19 mouse cellular contexts compared by ENCODE assay signal in genomic region chr11:58969659-58970058, GRCm38 (mm10). TPM values are rescaled to one million over a fixed set of nuclear protein-coding genes. Genes with fewer than 3 reads are reported as not detected.
DNase-seq lines count a peak whose midpoint lies in the region; ATAC-seq and TF ChIP-seq lines count a peak whose summit lies in the region.
"Had no signal": no experiment of that assay in that cellular context is flagged by ENCODE, and none has a peak within 500 bp of the region (broad histone marks: within the 10 kb centered on the region; RNA-seq: fewer than 3 reads in every experiment).

No protein-coding gene starts in this region.

- H3K27me3 ChIP-seq in intestine, postnatal 0 days (replicated peaks; ENCODE audit: control insufficient read depth, insufficient read depth, low read length), result no peaks in the 10 kb centered on the region
- H3K27me3 ChIP-seq in kidney, embryonic 15.5 days, result no peaks in the 10 kb centered on the region
- H3K27me3 ChIP-seq in embryonic facial prominence, embryonic 10.5 days (replicated peaks; ENCODE audit: low read depth, poor library complexity, severe bottlenecking), result no peaks in the 10 kb centered on the region
- H3K27me3 ChIP-seq in limb, embryonic 10.5 days (ENCODE audit: low read depth, poor library complexity, severe bottlenecking), result no peaks in the 10 kb centered on the region
- H3K27me3 ChIP-seq: forebrain, embryonic 13.5 days; limb, embryonic 13.5 days; liver, embryonic 15.5 days; neural tube, embryonic 15.5 days; stomach, embryonic 15.5 days had no signal

- TF ChIP-seq POLR2A in lung, adult 2 months (IDR thresholded peaks at IDR 0.05; ENCODE audit: borderline replicate concordance, extremely low read depth, low read depth, low read length), result no peak

- 30% methylated on average over 6 of the region's 6 CpGs for whole genome bisulfite sequencing in intestine, postnatal 0 days
- 55% methylated on average over 6 of the region's 6 CpGs for WGBS in kidney, embryonic 15.5 days
- WGBS in lung, adult 2 months, result 64% methylated on average over 6 of the region's 6 CpGs
- 89% methylated on average over 6 of the region's 6 CpGs for WGBS in embryonic facial prominence, embryonic 10.5 days
- WGBS in limb, embryonic 10.5 days, result 79% methylated on average over 6 of the region's 6 CpGs

- peak; percentile 71 for ATAC-seq in intestine, postnatal 0 days
- ATAC-seq in kidney, embryonic 15.5 days (replicated peaks; ENCODE audit: low FRiP score), result peak; percentile 83
- ATAC-seq: CD4-positive, CD25-positive, alpha-beta regulatory T cell, adult 4 months; forebrain, embryonic 13.5 days had no signal

- H3K27ac ChIP-seq in intestine, postnatal 0 days (ENCODE audit: low read depth, low read length), result 0 out of 2 replicates have a peak overlapping the region, but pooled peaks have one; percentile 7
- H3K27ac ChIP-seq in kidney, embryonic 15.5 days, result peak overlapping the region; percentile 85
- no peak overlapping the region for H3K27ac ChIP-seq in embryonic facial prominence, embryonic 10.5 days (replicated peaks)
- no peak overlapping the region for H3K27ac ChIP-seq in limb, embryonic 10.5 days
- H3K27ac ChIP-seq: forebrain, embryonic 13.5 days; hindbrain, embryonic 14.5 days; left cerebral cortex, adult 2 months; limb, embryonic 13.5 days; liver, embryonic 15.5 days; neural tube, embryonic 15.5 days; stomach, embryonic 15.5 days had no signal

- peak; percentile 57 for DNase-seq in lung, adult 2 months
- DNase-seq in lung, postnatal 4 days, result peak; percentile 55 to 76
- no peak for DNase-seq in embryonic facial prominence, embryonic 10.5 days (ENCODE audit: low spot score)
- DNase-seq in heart, postnatal 14 days, result no peak
- DNase-seq in frontal cortex, postnatal 14 days (ENCODE audit: low spot score in 2 of 2), result no peak
- no peak for DNase-seq in limb, embryonic 10.5 days (ENCODE audit: low spot score)
- DNase-seq: cerebellum, adult 11 months; heart, postnatal 10 days; thymus, postnatal 14 days had no signal

- H3K4me3 ChIP-seq in intestine, postnatal 0 days (ENCODE audit: low read depth, low read length), result no peak overlapping the region
- H3K4me3 ChIP-seq in kidney, embryonic 15.5 days (replicated peaks), result no peak overlapping the region
- H3K4me3 ChIP-seq in lung, adult 2 months (replicated peaks; ENCODE audit: extremely low read depth, low read depth, low read length), result no peak overlapping the region
- H3K4me3 ChIP-seq in embryonic facial prominence, embryonic 10.5 days, result no peak overlapping the region
- H3K4me3 ChIP-seq in limb, embryonic 10.5 days, result no peak overlapping the region
- H3K4me3 ChIP-seq: forebrain, embryonic 13.5 days; left cerebral cortex, adult 2 months; limb, embryonic 13.5 days; liver, embryonic 15.5 days; neural tube, embryonic 15.5 days; stomach, embryonic 15.5 days had no signal

- 0 out of 2 replicates have a peak, but pooled peaks cover 3% of the 10 kb centered on the region for H3K4me1 ChIP-seq in intestine, postnatal 0 days (replicated peaks; ENCODE audit: control insufficient read depth, insufficient read depth, low read length)
- H3K4me1 ChIP-seq in kidney, embryonic 15.5 days, result peaks cover 46% of the 10 kb centered on the region
- 0 out of 2 replicates have a peak, but pooled peaks cover 3% of the 10 kb centered on the region for H3K4me1 ChIP-seq in lung, adult 2 months (ENCODE audit: control insufficient read depth, insufficient read depth, low read length)
- H3K4me1 ChIP-seq in embryonic facial prominence, embryonic 10.5 days, result peaks cover 11% of the 10 kb centered on the region
- H3K4me1 ChIP-seq in limb, embryonic 10.5 days, result peaks cover 10% of the 10 kb centered on the region
- H3K4me1 ChIP-seq: limb, embryonic 13.5 days had no signal

- H3K9ac ChIP-seq in intestine, postnatal 0 days (ENCODE audit: low read depth, low read length), result no peak overlapping the region
- no peak overlapping the region for H3K9ac ChIP-seq in kidney, embryonic 15.5 days
- H3K9ac ChIP-seq: forebrain, embryonic 13.5 days; hindbrain, embryonic 14.5 days; limb, embryonic 13.5 days; liver, embryonic 15.5 days; neural tube, embryonic 15.5 days; stomach, embryonic 15.5 days had no signal

- H3K4me2 ChIP-seq in intestine, postnatal 0 days (replicated peaks; ENCODE audit: low read depth), result no peak overlapping the region
- peak overlapping the region; percentile 37 for H3K4me2 ChIP-seq in kidney, embryonic 15.5 days
- H3K4me2 ChIP-seq: forebrain, embryonic 13.5 days; hindbrain, embryonic 14.5 days; limb, embryonic 13.5 days; liver, embryonic 15.5 days; neural tube, embryonic 15.5 days; stomach, embryonic 15.5 days had no signal

- H3K9me3 ChIP-seq in intestine, postnatal 0 days (ENCODE audit: control insufficient read depth), result no peaks in the 10 kb centered on the region
- H3K9me3 ChIP-seq in kidney, embryonic 15.5 days (replicated peaks), result no peaks in the 10 kb centered on the region
- no peaks in the 10 kb centered on the region for H3K9me3 ChIP-seq in embryonic facial prominence, embryonic 10.5 days
- H3K9me3 ChIP-seq in limb, embryonic 10.5 days (replicated peaks), result no peaks in the 10 kb centered on the region
- H3K9me3 ChIP-seq: forebrain, embryonic 13.5 days; limb, embryonic 13.5 days; liver, embryonic 15.5 days; neural tube, embryonic 15.5 days; stomach, embryonic 15.5 days had no signal

- peaks cover 6% of the 10 kb centered on the region; the same call in 1 of the 2 replicates for H3K36me3 ChIP-seq in intestine, postnatal 0 days (ENCODE audit: control insufficient read depth, insufficient read depth)
- H3K36me3 ChIP-seq in kidney, embryonic 15.5 days, result peaks cover 19% of the 10 kb centered on the region
- peaks cover 61% of the 10 kb centered on the region for H3K36me3 ChIP-seq in embryonic facial prominence, embryonic 10.5 days (replicated peaks)
- peaks cover 64% of the 10 kb centered on the region for H3K36me3 ChIP-seq in limb, embryonic 10.5 days
- H3K36me3 ChIP-seq: stomach, embryonic 15.5 days had no signal

- intact Hi-C loops in heart, postnatal 14 days (cut with DNase I), result loop anchor here (5.0 kb wide), 1 partner anchor 43 kb away; no protein-coding TSS in a partner anchor

- no peak for TF ChIP-seq CTCF in intestine, postnatal 0 days (IDR thresholded peaks at IDR 0.05; ENCODE audit: low read depth)
- no peak for TF ChIP-seq CTCF in lung, adult 2 months (IDR thresholded peaks at IDR 0.05; ENCODE audit: insufficient read depth, low read length)

RNA-seq across cellular contexts. Expression of gene Trim11, which starts 8.2 kb away (rescaled TPM):
- polyA plus RNA-seq in intestine, postnatal 0 days (2015; fragmentation: Nextera tagmentation; extraction: Ambion mirVana), result 8.9 and 9.7 TPM in 2 replicates
- 20.0 and 20.6 TPM in 2 replicates for polyA plus RNA-seq in kidney, embryonic 15.5 days (2015; fragmentation: Nextera tagmentation; extraction: Ambion mirVana)
- polyA plus RNA-seq in lung, adult 2 months (2012; rRNA removed), result 31.4 and 38.3 TPM in 2 replicates
- 19.0 and 19.1 TPM in 2 replicates for polyA plus RNA-seq in embryonic facial prominence, embryonic 10.5 days (2016; fragmentation: Nextera tagmentation; extraction: Ambion mirVana)
- 10 to 100 TPM; 17.6 to 18.1 TPM for total RNA-seq in heart, postnatal 14 days (2021)
- polyA plus RNA-seq in limb, embryonic 10.5 days (2016; fragmentation: Nextera tagmentation; extraction: Ambion mirVana), result 17.8 and 20.7 TPM in 2 replicates

RNA-seq across cellular contexts. Expression of gene Hist3h2a, which starts 15.2 kb away (rescaled TPM):
- 15.8 and 16.7 TPM in 2 replicates for polyA plus RNA-seq in intestine, postnatal 0 days (2015; fragmentation: Nextera tagmentation; extraction: Ambion mirVana)
- 36.4 and 40.3 TPM in 2 replicates for polyA plus RNA-seq in kidney, embryonic 15.5 days (2015; fragmentation: Nextera tagmentation; extraction: Ambion mirVana)
- polyA plus RNA-seq in lung, adult 2 months (2012; rRNA removed), result 19.7 and 25.5 TPM in 2 replicates
- 17.8 and 19.0 TPM in 2 replicates for polyA plus RNA-seq in embryonic facial prominence, embryonic 10.5 days (2016; fragmentation: Nextera tagmentation; extraction: Ambion mirVana)
- 10 to 100 TPM; 22.0 to 28.0 TPM for total RNA-seq in heart, postnatal 14 days (2021)
- polyA plus RNA-seq in limb, embryonic 10.5 days (2016; fragmentation: Nextera tagmentation; extraction: Ambion mirVana), result 8.4 and 11.3 TPM in 2 replicates

RNA-seq across cellular contexts. Expression of gene Trim17, which starts 15.2 kb away (rescaled TPM):
- 0.08 and 0.12 TPM in 2 replicates for polyA plus RNA-seq in intestine, postnatal 0 days (2015; fragmentation: Nextera tagmentation; extraction: Ambion mirVana)
- polyA plus RNA-seq in kidney, embryonic 15.5 days (2015; fragmentation: Nextera tagmentation; extraction: Ambion mirVana), result 0.58 and 0.71 TPM in 2 replicates
- 0.97 and 1.1 TPM in 2 replicates for polyA plus RNA-seq in lung, adult 2 months (2012; rRNA removed)
- polyA plus RNA-seq in embryonic facial prominence, embryonic 10.5 days (2016; fragmentation: Nextera tagmentation; extraction: Ambion mirVana), result 0.19 and 0.40 TPM in 2 replicates
- under 1 TPM; 0.10 to 0.19 TPM for total RNA-seq in heart, postnatal 14 days (2021)
- polyA plus RNA-seq in limb, embryonic 10.5 days (2016; fragmentation: Nextera tagmentation; extraction: Ambion mirVana), result 0.31 and 0.35 TPM in 2 replicates

RNA-seq across cellular contexts. Expression of gene Hist3h2ba, which starts 20.9 kb away (rescaled TPM):
- polyA plus RNA-seq in intestine, postnatal 0 days (2015; fragmentation: Nextera tagmentation; extraction: Ambion mirVana), result 6.9 and 7.8 TPM in 2 replicates
- polyA plus RNA-seq in kidney, embryonic 15.5 days (2015; fragmentation: Nextera tagmentation; extraction: Ambion mirVana), result 81.6 and 82.0 TPM in 2 replicates
- 0.62 and 2.4 TPM in 2 replicates for polyA plus RNA-seq in lung, adult 2 months (2012; rRNA removed)
- 23.0 and 25.0 TPM in 2 replicates for polyA plus RNA-seq in embryonic facial prominence, embryonic 10.5 days (2016; fragmentation: Nextera tagmentation; extraction: Ambion mirVana)
- 10 to 100 TPM in 1 of 2 experiments, 1 to 10 TPM in 1; 3.9 to 14.1 TPM for total RNA-seq in heart, postnatal 14 days (2021)
- polyA plus RNA-seq in limb, embryonic 10.5 days (2016; fragmentation: Nextera tagmentation; extraction: Ambion mirVana), result 3.2 and 4.5 TPM in 2 replicates

RNA-seq across cellular contexts. Expression of gene Rnf187, which starts 30.9 kb away (rescaled TPM):
- polyA plus RNA-seq in intestine, postnatal 0 days (2015; fragmentation: Nextera tagmentation; extraction: Ambion mirVana), result 113 and 117 TPM in 2 replicates
- polyA plus RNA-seq in kidney, embryonic 15.5 days (2015; fragmentation: Nextera tagmentation; extraction: Ambion mirVana), result 243 and 247 TPM in 2 replicates
- polyA plus RNA-seq in lung, adult 2 months (2012; rRNA removed), result 190 and 269 TPM in 2 replicates
- 255 and 258 TPM in 2 replicates for polyA plus RNA-seq in embryonic facial prominence, embryonic 10.5 days (2016; fragmentation: Nextera tagmentation; extraction: Ambion mirVana)
- 100 to 1,000 TPM; 150 to 151 TPM for total RNA-seq in heart, postnatal 14 days (2021)
- polyA plus RNA-seq in limb, embryonic 10.5 days (2016; fragmentation: Nextera tagmentation; extraction: Ambion mirVana), result 222 and 238 TPM in 2 replicates

Comparison
In these comparisons a context has a peak if more than half of its experiments do, and no peak if none do; other contexts are left out.
1. H3K27ac ChIP-seq: peak in intestine, postnatal 0 days (single experiment) and kidney, embryonic 15.5 days (single experiment); none in embryonic facial prominence, embryonic 10.5 days (single experiment) and limb, embryonic 10.5 days (single experiment).
2. DNase-seq: peak in lung, adult 2 months (single experiment) and lung, postnatal 4 days (2 of 2); none in embryonic facial prominence, embryonic 10.5 days (single experiment), heart, postnatal 14 days (0 of 2), frontal cortex, postnatal 14 days (0 of 2) and limb, embryonic 10.5 days (single experiment).